Mouse (Mus musculus) CH12.LX (cell line): ENCODE data around the gene Ift172.

Experiments used
- CTCF ChIP-seq, 2 experiments: IDR thresholded peaks in 1 of 2; conservative IDR thresholded peaks in 1 of 2; 2 replicates each; pipeline ENCODE4 v1.5.1; 2011 to 2012; ENCODE audit warnings: low read depth in 2 of 2, low read length in 2 of 2, improper control_type of control experiment in 1 of 2, inconsistent platforms in 1 of 2, mild to moderate bottlenecking in 1 of 2, moderate library complexity in 1 of 2
- E2F4 ChIP-seq: IDR thresholded peaks from 2 replicates; pipeline ENCODE4 v1.6.1; 2011; ENCODE audit warnings: low read depth, low read length, improper control_type of control experiment; ENCODE audit not compliant: insufficient replicate concordance
- EP300 ChIP-seq: IDR thresholded peaks from 2 replicates; pipeline ENCODE4 v1.6.1; 2011; ENCODE audit warnings: low read length, improper control_type of control experiment
- ETS1 ChIP-seq: conservative IDR thresholded peaks from 2 replicates; pipeline ENCODE4 v1.6.1; 2012; ENCODE audit warnings: low read depth, mild to moderate bottlenecking, inconsistent platforms, low read length, improper control_type of control experiment, moderate library complexity
- GABPA ChIP-seq: IDR thresholded peaks from 2 replicates; pipeline ENCODE4 v1.6.1; 2012; ENCODE audit warnings: low read depth, low read length, improper control_type of control experiment, inconsistent platforms; ENCODE audit not compliant: insufficient replicate concordance
- HCFC1 ChIP-seq: IDR thresholded peaks from 2 replicates; pipeline ENCODE4 v1.6.1; 2012; ENCODE audit warnings: low read depth, mild to moderate bottlenecking, inconsistent platforms, low read length, improper control_type of control experiment
- JUN ChIP-seq: IDR thresholded peaks from 2 replicates; pipeline ENCODE4 v1.6.1; 2011; ENCODE audit warnings: low read depth, mild to moderate bottlenecking, low read length, improper control_type of control experiment, moderate library complexity; ENCODE audit not compliant: insufficient read depth
- POLR2A ChIP-seq: IDR thresholded peaks from 2 replicates; pipeline ENCODE4 v1.6.1; 2011; ENCODE audit warnings: low read depth, mild to moderate bottlenecking, improper control_type of control experiment, low read length
- TCF12 ChIP-seq: IDR thresholded peaks from 2 replicates; pipeline ENCODE4 v1.6.1; 2014; ENCODE audit warnings: low read depth, mild to moderate bottlenecking, inconsistent platforms, low read length, improper control_type of control experiment
- USF2 ChIP-seq: conservative IDR thresholded peaks from 2 replicates; pipeline ENCODE4 v1.6.1; 2011; ENCODE audit warnings: low read depth, low read length, improper control_type of control experiment
- ZNF384 ChIP-seq: IDR thresholded peaks from 2 replicates; pipeline ENCODE4 v1.6.1; 2012; ENCODE audit warnings: low read depth, low read length, improper control_type of control experiment, inconsistent platforms

- TF ChIP-seq CTCF (conservative IDR thresholded peaks at IDR 0.05 in 1 of 2, IDR thresholded peaks at IDR 0.05 in 1 of 2; ENCODE audit: low read depth in 2 of 2, low read length in 2 of 2) = no peak
- TF ChIP-seq EP300 = no peak
- TF ChIP-seq GABPA = no peak
- no peak for TF ChIP-seq JUN
- no peak for TF ChIP-seq ETS1
- TF ChIP-seq E2F4 = no peak
- no peak for TF ChIP-seq POLR2A
- TF ChIP-seq HCFC1 = no peak
- no peak for TF ChIP-seq ZNF384
- TF ChIP-seq USF2 = no peak
- TF ChIP-seq TCF12 = no peak
Observed at GRCm38 (mm10) chr5:31255971-31256370, 34.9 kb downstream of the Ift172 start.
